Mouse (Mus musculus) thymus, postnatal 10 days (tissue): ENCODE data around the gene Skp2.
"Not testable (repeated sequence)": the region's sequence is repeated elsewhere in the genome, so short reads cannot be mapped to it uniquely, and the experiment has no call there.

ENCODE experiments used
- DNase-seq, 2 experiments: peaks; one replicate each; pipeline ENCODE4 v3.0.0; 2021; ENCODE audit warnings: low spot score in 2 of 2

Gene Skp2

DNA sequence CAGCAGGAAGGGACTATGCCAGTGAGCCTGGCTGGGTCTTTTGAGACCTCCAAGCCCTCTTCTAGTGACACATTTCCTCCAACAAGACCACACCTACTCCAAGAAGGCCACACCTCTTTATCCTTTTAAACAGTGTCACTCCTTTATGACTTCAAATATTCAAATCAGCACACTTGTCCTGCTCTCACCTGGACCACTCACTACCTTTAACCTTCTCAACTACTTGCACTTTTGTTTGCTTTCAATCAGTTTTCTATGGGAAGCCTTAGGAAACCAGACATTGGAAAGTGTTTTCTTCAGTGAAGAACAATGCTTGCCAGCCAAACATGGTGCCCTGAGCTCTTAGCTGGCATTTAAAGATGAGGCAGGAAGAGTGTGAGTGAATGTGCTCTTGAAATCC is at the start of gene Skp2:
Gene Skp2, minus strand, starts transcription at position 101 of the 400 bp plus-strand sequence.
- DNase-seq: no peak

DNA sequence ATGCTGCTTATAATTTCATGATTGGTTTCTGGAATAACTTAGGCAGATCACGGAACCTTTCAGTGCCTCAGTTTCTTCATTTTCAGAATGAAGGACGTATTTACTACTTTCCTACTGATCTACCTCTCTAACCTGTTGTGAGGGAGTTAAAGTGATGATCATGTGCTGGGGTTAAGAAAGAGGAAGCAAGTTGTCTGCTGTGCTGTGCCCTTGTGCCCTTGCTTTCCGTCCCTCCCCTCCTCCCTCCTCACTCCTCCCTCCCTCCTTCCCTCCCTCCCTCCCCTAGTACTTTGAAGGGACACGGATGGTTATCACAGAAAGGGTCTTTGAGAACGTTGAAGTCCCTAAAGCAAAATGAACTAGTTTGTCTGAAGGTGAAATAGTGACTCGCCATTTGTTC is 43.2 kb upstream of the Skp2 start:
- no peak for DNase-seq

DNA sequence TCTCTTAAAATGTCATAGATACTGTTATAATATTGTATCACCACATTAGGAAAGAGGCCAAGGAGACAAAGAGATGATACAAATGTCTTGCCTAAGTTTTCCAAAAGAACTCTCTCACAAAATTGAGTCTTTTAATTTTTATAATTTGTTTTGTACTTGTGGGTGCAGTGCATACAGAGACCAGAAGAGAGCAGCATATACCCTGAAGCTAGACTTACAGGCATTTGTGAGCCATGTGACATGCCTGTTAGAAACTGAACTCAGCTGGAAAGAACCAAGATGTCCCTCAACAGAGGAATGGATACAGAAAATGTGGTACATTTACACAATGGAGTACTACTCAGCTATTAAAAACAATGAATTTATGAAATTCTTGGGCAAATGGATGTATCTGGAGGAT is 37.5 kb upstream of the Skp2 start:
- DNase-seq: not testable (repeated sequence)

DNA sequence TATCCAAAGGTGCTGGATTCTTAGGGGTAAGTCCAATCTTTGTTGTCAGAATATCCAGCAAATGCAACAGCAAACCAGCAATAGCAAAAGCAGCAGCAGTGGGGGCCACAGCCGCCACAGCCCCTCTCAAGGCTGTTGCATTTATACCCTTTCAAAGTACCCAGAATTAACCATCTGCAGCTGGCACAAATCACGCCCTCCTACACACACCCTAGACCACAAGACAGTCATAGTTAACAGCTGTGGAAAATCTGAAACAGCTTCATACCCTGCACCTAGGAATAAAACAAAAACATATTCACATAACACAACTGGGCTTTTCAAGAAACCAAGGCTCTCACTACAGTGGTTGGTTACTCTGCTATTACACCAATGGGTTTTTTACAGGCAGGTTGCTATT is 34.6 kb upstream of the Skp2 start:
- no peak for DNase-seq

DNA sequence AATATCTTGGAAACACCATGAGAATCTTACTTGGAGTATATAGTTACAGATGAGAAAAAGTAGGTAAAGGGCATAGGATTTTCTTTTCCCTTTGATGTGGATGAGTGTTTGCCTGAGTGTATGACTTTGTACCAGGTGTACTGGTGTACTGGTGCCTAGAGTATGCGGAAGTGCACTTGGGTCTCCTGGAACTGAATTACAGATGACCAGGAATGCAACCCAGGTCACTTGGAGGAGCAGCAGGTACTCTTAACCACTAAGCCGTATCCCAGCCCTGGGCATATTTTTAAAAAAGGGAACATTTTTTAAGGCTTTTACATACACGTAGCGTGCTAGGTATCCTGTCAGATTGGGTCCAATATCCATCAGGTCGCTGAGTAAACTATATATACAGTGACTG is 28.8 kb upstream of the Skp2 start:
- no peak for DNase-seq

DNA sequence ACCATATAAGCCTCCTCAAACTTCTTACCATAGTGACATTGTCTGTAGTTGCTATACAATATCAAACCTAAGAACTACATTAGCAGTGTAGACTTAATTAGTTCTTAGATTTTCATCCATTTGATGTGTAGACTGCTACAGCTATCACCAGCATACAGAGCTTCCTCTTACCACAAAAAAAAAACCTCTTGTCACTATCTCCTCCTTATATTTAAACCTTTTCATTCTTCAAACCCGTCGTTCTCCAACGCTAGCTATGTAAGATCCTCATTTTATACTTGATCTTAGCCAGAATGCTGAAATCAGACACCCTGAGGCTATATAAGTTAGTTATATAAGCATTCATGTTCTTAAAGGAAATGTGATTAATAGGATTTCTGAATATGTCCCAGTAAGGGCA is 21.8 kb upstream of the Skp2 start:
- no peak for DNase-seq

DNA sequence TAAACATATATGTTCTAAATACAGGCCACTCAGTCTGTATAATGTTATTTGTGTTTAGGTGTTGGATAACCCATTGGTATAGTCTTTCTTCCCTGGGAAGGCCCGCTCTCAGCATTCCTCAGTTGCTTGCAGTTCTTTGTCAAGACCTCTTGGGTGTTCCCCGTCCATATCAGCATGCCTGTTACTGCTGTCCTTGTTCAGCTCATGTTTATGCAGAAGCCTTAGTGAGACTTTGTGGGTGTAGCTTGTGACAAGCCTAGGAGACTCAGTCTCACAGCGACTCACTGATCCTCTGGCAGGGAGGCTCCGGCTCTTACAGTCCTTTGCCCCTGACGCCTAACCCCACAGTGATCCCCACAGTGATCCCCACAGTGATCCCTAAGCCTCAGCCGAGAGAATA is 8.9 kb upstream of the Skp2 start:
- DNase-seq: no peak

DNA sequence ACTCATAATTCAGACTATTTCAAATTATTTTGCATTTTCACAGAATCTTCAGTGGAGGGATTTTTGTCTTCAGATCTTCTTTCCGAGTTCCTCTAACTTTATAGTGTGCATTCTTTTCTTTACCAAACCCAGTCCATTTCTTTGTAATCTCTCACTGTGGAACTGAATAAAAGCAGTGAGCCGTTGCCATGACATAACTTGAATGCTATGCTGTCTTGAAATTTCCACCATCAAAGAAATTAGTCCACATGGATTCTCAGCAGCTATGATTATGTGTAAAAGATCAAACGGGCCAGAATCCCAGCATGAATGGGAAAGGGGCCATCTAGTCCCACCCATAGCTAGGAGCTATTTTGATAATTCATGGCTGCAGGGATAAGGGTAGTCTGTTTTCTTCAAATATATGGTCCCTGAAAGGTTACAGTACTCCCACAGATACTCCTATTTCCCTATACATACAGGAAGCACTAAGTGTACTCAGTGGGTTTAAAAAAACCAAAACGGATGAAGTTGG is 7.4 kb upstream of the Skp2 start:
- no peak for DNase-seq

DNA sequence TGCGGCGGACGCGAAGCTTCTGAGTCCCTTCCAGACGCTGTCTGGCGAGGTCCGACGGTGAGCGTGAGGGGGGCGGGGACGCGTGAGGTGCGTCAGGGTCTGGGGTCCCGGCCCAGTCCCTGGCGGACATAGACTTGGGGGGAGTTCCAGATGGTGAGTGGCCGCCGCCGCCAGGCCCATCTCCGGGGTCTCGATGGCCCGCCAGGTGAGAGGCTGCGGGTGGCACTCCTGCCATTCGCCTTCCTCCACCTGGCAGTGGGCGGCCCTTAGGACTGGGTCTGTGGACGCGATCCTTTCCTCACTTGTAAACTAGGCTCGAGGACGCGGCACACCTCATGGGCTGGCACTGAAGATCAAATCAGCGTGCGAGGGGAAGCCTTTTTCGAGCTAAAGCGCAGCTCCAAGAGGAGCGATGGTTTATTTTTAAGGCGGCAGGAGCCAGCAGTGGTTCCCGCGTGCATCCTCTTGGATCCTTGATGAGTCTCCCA is 14.5 kb downstream of the Skp2 start:
- no peak for DNase-seq

DNA sequence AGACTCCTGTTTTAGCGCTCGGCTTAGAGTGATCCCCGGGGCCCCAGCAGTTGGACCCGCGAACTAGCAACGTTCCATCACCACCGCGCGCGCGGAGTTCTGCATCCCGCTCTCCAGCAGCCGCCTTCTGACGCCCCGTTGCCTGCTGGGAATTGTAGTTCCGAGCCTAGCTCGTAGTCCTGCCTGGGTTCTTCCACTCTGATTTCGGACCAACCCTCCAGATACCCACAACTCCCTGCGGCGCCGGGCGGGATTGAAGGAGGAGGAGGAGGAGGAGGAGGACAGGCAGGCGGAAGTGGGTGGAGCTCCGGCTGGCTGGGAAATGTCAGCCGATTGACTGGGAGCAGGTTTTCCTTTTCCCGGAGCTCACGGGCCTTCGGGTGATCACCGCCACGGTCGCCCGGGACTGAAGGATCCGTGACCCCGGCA is 15.0 kb downstream of the Skp2 start, which contains the start of gene Lmbrd2:
Gene Lmbrd2, plus strand, starts transcription at position 299 of the 429 bp plus-strand sequence.
- DNase-seq: peak; percentile 92 to 93

DNA sequence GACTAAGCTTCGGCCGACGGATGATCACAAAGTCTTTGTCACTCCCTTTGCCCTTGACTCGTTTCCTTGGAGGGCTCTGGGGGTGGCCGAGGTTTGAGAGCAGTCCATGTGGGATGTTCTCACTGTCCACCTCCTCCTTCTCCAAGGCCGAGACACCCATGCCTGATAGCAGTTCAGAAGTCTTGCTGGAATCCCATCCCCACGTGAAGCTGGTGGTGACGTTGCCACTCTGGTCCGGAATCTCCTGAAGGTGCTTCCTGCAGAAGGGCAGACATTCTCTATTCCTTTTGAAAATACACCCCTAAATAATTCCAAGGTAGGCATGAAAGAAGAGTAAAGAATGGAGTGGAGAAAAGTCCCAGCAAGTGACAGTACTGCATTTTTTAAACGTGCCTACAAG is 15.8 kb downstream of the Skp2 start:
- peak in 1 of 2 experiments; percentile 29 for DNase-seq

DNA sequence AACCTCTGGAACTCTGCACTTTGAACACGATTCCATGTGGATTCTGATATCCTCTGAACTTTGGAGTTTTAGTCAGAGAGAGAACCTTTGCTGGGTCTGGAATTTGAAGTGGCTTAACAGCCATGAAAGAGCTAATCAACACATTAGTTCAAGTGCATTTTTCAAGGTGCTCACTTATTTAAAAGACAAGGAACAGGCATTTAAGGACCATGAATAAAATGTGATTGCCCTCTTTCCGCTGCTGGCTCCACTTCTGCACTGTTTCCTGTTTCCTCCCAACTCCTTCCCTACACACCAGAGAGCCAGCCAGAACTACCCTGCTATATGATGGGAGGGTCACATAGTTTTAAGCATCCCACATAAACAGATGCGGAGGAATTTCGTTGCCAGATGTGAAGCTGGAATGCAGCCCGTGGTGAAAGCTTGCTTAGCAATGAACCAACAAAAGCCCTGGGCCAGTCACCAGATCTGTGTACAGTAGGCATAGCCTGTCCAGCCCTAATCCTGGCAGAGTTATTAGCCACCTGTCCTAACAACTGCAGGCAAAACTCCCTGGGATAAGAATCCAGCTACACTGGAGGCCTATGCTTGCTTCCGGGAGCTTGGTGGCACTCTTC is 20.2 kb downstream of the Skp2 start:
- DNase-seq: no peak

DNA sequence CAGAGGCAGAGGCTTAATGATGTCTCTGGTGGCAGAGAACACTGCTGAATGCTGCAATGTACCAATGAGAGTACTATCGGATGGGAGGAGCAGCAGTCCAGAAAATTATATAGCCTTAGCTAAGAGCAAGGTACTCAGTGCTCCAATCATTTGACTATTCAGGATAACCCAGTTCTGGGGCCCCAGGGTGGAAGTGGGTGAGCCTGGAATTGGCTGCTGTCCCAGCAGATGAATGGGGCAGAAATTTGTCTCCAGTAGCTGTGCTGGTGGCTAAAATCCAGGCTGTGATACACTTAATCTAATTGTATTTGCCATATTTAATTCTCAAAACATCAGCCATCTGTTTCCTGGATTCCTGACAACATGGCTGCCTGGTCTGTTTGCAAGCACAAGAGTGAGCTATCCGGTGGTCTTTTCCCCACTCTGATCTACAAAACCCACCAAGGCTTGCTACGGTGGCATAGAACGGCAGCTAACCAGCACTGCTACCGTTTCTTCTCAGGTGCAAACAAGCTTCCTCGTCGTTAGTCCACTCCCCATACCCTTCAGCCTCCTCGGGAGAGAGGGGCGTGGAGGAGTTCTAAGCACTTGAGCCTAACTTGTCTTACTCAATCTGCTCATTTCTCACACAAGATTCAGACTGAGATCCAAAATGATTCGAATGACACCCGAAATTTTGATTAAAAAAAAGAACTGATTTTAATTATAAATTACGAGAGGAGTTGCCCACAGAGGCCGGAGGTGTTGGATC is 22.4 kb downstream of the Skp2 start:
- no peak for DNase-seq

DNA sequence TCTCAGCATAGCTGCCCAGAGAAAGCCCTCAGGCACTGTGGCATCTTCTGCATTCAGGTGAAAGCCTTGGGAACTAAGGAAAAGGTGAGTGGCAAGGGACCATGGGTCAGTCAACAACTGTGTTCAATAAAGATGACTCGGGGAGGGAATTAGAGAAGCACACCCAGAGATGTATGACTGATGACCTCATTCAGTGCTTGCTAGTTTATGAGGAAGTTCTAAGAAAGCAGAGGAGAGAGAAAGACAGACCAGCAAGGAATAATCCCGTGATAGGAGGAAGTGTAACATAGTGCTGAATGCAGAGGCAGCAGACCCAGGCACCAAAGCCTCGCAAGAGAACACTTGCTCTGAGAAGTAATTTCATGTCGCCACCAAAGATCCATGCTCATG is 23.7 kb downstream of the Skp2 start:
- DNase-seq: no peak

DNA sequence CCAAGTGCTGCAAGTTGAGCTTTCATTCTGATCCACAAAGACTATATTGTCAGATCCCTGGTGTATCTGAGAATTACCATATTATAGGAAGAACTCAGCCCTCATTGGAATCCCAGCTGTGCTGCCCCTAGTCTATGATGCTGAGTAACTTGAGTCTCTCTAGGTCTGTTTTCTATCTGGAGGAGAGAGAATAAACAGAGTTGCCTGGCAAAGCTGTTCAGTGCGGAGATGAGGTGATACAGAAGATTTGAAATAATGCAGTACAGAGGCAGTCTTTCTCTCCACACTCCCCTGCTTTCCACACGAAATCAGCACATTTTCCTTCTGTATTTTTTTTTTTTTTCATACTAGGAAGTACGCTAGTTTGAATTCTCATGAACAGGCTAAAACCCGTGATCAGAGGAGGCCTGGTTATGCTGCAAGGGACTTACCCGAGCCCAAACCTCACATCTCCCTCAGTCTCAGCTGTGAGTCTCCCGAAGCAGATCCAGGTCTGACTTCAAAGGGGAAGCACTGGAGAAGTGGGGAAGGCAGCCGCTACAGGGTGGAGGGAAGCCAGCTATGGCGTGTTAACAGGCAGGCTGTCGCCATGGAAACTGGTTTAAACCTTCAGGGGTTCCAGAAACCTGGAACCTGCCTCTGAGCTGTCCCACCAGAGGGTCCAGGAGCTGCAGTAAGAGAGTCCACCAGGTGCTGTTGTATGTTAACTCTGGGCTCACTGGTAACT is 24.3 kb downstream of the Skp2 start:
- DNase-seq: no peak

DNA sequence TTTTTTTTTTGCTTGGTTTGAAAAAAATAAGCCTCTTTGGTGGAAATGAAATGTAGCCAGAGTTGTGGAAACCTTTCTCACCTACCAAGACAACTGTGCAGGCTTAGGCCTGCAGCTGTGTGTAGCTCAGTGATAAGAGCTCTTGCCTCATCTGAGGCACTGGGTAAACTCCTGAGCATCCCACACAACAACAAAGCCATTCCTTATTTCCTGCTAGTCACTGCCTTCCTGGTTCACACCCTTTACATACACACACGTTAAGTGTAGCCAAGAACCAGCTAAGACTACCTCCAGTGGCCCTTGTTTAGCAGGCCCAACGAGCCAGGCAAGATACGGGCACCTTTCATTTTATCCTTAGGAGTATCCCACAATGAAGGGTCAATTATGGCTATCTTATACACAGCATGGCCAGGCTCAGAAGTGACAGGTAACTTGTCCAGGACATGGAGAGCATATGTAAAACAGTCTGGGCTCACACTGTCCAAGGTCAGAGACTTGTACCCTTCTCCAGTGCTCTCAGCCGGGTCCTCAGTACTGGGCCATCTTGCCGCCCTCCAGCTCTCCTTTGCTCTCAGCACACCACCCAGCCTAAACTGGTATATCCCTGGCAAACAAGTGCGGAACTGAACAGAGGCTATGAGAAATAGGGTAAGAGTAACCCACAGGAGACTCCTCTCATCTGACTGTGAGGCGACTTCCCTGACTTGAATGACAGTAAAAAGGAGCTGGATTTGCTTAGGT is 28.0 kb downstream of the Skp2 start:
- DNase-seq: no peak

DNA sequence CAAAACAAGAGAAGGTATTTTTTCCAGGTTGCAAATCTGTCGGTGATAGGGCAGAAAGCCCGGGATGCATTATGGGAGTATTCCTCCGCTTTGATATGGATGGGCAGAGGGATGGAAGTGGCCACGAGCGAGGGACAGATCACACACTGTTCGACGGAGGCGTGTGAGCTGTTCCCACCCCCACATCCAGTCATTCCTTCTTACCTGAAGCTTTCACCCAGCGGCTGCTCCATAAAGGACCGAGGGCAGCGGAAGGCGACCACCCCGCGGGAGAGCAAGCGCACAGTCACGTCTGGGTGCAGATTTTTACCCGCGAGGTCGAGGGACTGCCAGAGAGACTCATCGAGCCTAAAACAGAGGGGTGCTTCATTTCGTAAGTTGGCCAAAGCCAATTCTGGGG is 30.4 kb downstream of the Skp2 start:
- DNase-seq: no peak

DNA sequence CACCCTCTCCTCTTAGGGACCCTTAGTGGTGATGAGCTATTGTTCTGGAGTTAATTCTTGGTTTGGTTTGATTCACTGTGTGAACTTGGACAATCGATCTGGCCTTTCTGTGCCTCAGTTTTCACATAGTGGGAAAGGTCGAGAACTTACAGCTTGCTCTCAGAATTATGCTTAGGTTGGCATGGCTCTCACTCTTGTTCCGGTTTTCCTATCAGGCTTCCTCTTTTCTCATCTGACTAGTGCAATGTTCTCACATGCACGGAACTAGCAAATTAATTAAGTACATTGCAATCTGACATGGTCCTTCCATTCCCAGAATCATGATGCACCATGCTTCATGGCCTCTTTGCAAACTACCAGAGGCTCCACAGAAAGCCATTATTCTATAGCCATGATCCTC is 32.2 kb downstream of the Skp2 start:
- DNase-seq: no peak

DNA sequence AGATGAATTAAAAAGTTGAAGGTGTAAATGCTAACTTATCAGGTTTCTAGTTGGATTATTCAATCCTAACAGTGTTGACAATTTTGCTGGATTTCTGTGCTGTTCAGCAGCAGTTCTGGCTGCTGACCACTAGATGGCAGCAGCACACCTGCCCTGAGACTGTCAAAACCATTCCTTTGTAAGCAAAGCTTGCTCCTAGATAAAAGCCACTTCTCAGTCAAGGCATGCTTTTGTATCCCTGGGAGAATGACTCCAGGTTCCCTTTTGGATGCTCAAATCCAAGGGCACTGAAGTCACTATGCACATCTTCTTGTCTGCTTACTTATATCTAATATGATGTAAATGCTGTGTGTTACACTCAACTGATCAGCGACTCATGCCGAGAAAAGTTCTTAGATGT is 35.1 kb downstream of the Skp2 start:
- DNase-seq: peak in 1 of 2 experiments; percentile 25

DNA sequence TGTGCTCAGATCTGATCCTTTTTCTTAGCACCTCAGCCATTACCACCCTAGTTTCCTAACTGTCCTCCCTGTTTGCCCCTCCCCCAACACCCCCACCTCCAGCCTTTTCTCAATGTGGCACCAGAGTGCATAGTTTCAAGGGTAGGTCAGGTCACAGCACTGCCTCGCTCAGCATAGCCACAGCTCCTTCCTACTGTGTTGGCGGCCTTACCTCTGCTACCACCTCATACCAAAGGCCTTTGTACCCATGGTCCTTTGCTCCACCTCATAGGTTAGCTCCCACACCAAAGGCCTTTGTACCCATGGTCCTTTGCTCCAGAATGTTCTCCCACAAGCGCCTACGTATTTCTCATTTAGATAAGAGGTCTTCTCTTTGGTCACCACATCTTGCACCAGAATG is 36.4 kb downstream of the Skp2 start:
- DNase-seq: no peak

DNA sequence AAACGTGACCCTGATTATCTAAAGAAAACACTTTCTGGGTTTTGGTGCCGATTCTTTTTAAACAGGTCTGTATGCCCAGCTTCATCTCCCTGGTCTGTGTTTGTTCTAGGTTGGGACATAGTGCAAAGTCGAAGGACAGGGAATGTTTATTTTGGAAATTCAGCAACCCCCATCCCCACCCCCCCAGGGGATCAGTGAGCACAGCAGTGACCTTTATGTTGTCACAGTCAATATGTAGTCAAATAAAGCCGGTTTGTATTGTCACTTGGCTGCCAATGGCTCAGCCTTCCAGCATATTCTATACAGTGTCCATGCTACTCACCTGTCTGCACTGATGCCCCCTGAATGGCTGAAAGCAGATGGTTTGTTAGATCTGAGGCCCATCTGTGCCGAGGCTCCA is 40.6 kb downstream of the Skp2 start:
- DNase-seq: no peak

DNA sequence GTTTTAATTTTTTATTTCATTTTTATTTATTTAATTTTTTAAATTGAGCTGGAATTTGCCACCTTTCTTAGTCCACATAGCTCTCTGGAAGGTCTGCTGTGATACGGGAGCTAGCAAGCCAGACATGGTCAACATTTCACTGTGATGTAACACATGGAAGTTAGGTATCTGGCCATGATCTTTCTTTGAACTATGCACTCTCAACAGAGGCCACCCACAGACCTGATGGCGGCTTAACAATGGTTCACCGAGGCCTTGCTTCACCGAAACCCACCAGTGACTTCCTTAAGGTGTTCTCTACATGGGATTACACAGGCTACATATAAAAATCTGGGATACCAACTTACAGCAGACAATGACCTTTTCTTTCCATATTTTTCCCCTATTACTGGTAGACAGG is 41.1 kb downstream of the Skp2 start:
- DNase-seq: no peak
